Mouse (Mus musculus): ENCODE measurements around the gene Tmed10.

GRCm38 (mm10) chr12:85296915-85297314, 77.7 kb downstream of the Tmed10 start:
- TF ChIP-seq POLR2A (IDR thresholded peaks at IDR 0.05; ENCODE audit: borderline replicate concordance, extremely low read depth, insufficient read depth, insufficient read length, poor library complexity, severe bottlenecking), result no peak
- TF ChIP-seq CTCF (IDR thresholded peaks at IDR 0.05; ENCODE audit: borderline replicate concordance, extremely low read depth, insufficient read depth, insufficient read length), result no peak
